Comparison of ENCODE assay signal across 7 mouse cellular contexts in the genomic region with DNA sequence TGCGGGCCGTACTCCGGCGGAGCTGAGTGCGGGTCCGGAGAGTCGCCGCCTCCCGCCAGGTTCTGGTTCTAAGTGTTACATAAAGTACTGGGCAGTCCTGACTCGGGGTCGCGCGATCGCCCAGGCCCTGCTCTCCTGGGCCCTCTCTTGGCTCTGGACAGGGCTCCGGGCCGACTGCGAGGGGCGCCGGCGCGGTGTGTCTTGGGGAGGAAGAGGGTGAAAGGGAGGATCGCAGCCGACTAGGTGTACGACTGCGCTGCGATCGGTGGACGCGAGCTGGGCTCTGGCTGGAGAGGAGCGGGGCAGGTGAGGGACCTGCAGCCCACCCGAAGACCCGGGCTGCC. TPM values are rescaled to one million over a fixed set of nuclear protein-coding genes. Genes with fewer than 3 reads are reported as not detected.
DNase-seq lines count a peak whose midpoint lies in the region; ATAC-seq and TF ChIP-seq lines count a peak whose summit lies in the region.

No protein-coding gene starts in this region.

- H3K4me3 ChIP-seq in liver, adult 2 months (ENCODE audit: insufficient read depth, low read depth, low read length), result peak overlapping the region; percentile 89
- H3K4me3 ChIP-seq in embryonic facial prominence, embryonic 10.5 days, result peak overlapping the region; percentile 94
- peak overlapping the region; percentile 92 for H3K4me3 ChIP-seq in heart, postnatal 0 days (ENCODE audit: low read depth, low read length)
- H3K4me3 ChIP-seq in liver, embryonic 16.5 days (ENCODE audit: low read depth, low read length), result peak overlapping the region; percentile 94

- under 1% methylated on average over 32 of the region's 32 CpGs for WGBS in liver, adult 2 months
- under 1% methylated on average over 32 of the region's 32 CpGs for WGBS in embryonic facial prominence, embryonic 10.5 days
- WGBS in heart, postnatal 0 days, result under 1% methylated on average over 31 of the region's 32 CpGs
- WGBS in liver, embryonic 16.5 days (ENCODE audit: insufficient replicate concordance), result under 1% methylated on average over 32 of the region's 32 CpGs

- peaks cover 21% of the 10 kb centered on the region; the same call in 1 of the 2 replicates for H3K79me2 ChIP-seq in liver, adult 2 months (ENCODE audit: control insufficient read depth, insufficient read depth, low read length)

- DNase-seq in liver, adult 2 months (ENCODE audit: extremely low read depth, low read depth, low spot score), result no peak
- no peak for DNase-seq in liver
- no peak for DNase-seq in embryonic facial prominence, embryonic 10.5 days (ENCODE audit: low spot score)
- DNase-seq in heart, postnatal 0 days (ENCODE audit: low spot score), result no peak
- peak; percentile 76 for DNase-seq in testis, postnatal 10 days (ENCODE audit: low spot score)
- no peak for DNase-seq in frontal cortex, adult 2 months (ENCODE audit: extremely low spot score in 1 of 2, low spot score in 1 of 2)

- H3K27me3 ChIP-seq in liver, adult 2 months (ENCODE audit: control insufficient read depth, insufficient read depth, low read length), result no peaks in the 10 kb centered on the region
- H3K27me3 ChIP-seq in embryonic facial prominence, embryonic 10.5 days (replicated peaks; ENCODE audit: low read depth, poor library complexity, severe bottlenecking), result no peaks in the 10 kb centered on the region
- no peaks in the 10 kb centered on the region for H3K27me3 ChIP-seq in heart, postnatal 0 days (ENCODE audit: control insufficient read depth, insufficient read depth, low read length)
- no peaks in the 10 kb centered on the region for H3K27me3 ChIP-seq in liver, embryonic 16.5 days (ENCODE audit: control insufficient read depth, insufficient read depth, low read depth, low read length)

- ATAC-seq in heart, postnatal 0 days (ENCODE audit: insufficient read depth, low read depth), result no peak
- no peak for ATAC-seq in liver, embryonic 16.5 days (ENCODE audit: low read depth)

- H3K9me3 ChIP-seq in embryonic facial prominence, embryonic 10.5 days, result no peaks in the 10 kb centered on the region
- H3K9me3 ChIP-seq in heart, postnatal 0 days (replicated peaks; ENCODE audit: control insufficient read depth, low read length), result no peaks in the 10 kb centered on the region
- no peaks in the 10 kb centered on the region for H3K9me3 ChIP-seq in liver, embryonic 16.5 days (replicated peaks; ENCODE audit: control insufficient read depth, low read length)

- peaks cover 4% of the 10 kb centered on the region; the same call in 1 of the 2 replicates for H3K36me3 ChIP-seq in liver, adult 2 months (ENCODE audit: control insufficient read depth, insufficient read depth, low read length)
- H3K36me3 ChIP-seq in embryonic facial prominence, embryonic 10.5 days (replicated peaks), result peaks cover 17% of the 10 kb centered on the region
- peaks cover 12% of the 10 kb centered on the region for H3K36me3 ChIP-seq in heart, postnatal 0 days (replicated peaks; ENCODE audit: control insufficient read depth, insufficient read depth, low read length)
- peaks cover 11% of the 10 kb centered on the region for H3K36me3 ChIP-seq in liver, embryonic 16.5 days (ENCODE audit: control insufficient read depth, insufficient read depth)

- peaks cover 7% of the 10 kb centered on the region; the same call in 1 of the 2 replicates for H3K4me1 ChIP-seq in liver, adult 2 months (ENCODE audit: control insufficient read depth, insufficient read depth, low read length)
- H3K4me1 ChIP-seq in embryonic facial prominence, embryonic 10.5 days, result peaks cover 34% of the 10 kb centered on the region
- peaks cover 17% of the 10 kb centered on the region for H3K4me1 ChIP-seq in heart, postnatal 0 days (ENCODE audit: control insufficient read depth, insufficient read depth)
- peaks cover 24% of the 10 kb centered on the region for H3K4me1 ChIP-seq in liver, embryonic 16.5 days (ENCODE audit: control insufficient read depth, low read depth, low read length)

- no peak for TF ChIP-seq CTCF in liver, adult 2 months (IDR thresholded peaks at IDR 0.05; ENCODE audit: low read depth, low read length)
- TF ChIP-seq CTCF in heart, postnatal 0 days (IDR thresholded peaks at IDR 0.05; ENCODE audit: low read depth), result no peak

- TF ChIP-seq POLR2A in liver, adult 2 months (IDR thresholded peaks at IDR 0.05; ENCODE audit: extremely low read depth, insufficient read depth, low read length), result 0 out of 2 replicates have a peak, but pooled peaks have one; percentile 2

- H3K4me2 ChIP-seq in heart, postnatal 0 days (ENCODE audit: low read depth, low read length), result peak overlapping the region; percentile 94
- peak overlapping the region; percentile 98 for H3K4me2 ChIP-seq in liver, embryonic 16.5 days (ENCODE audit: low read depth, low read length)

- peak overlapping the region; percentile 85 for H3K27ac ChIP-seq in liver, adult 2 months (replicated peaks; ENCODE audit: insufficient read depth, low read depth, low read length)
- H3K27ac ChIP-seq in embryonic facial prominence, embryonic 10.5 days (replicated peaks), result peak overlapping the region; percentile 99
- peak overlapping the region; percentile 99 for H3K27ac ChIP-seq in heart, postnatal 0 days (ENCODE audit: low read depth)
- H3K27ac ChIP-seq in liver, embryonic 16.5 days (ENCODE audit: low read length), result peak overlapping the region; percentile 100

- H3K9ac ChIP-seq in liver, adult 2 months (ENCODE audit: low read depth, low read length), result peak overlapping the region; percentile 94
- peak overlapping the region; percentile 91 for H3K9ac ChIP-seq in heart, postnatal 0 days (replicated peaks; ENCODE audit: low read depth, low read length)
- peak overlapping the region; percentile 98 for H3K9ac ChIP-seq in liver, embryonic 16.5 days (ENCODE audit: low read depth, low read length)

- no peak for TF ChIP-seq EP300 in heart, postnatal 0 days (IDR thresholded peaks at IDR 0.05; ENCODE audit: low read depth)

RNA-seq across cellular contexts. Expression of a gene that starts 2.0 kb away (rescaled TPM):
- total RNA-seq in liver, adult 2 months (2014; rRNA removed), result 5.8 and 9.5 TPM in 2 replicates
- 5.5 and 6.5 TPM in 2 replicates for polyA plus RNA-seq in liver, adult 2 months (2012; rRNA removed)
- 31.1 and 32.6 TPM in 2 replicates for polyA plus RNA-seq in embryonic facial prominence, embryonic 10.5 days (2016; fragmentation: Nextera tagmentation; extraction: Ambion mirVana)
- 17.6 and 18.7 TPM in 2 replicates for total RNA-seq in heart, postnatal 0 days (2014; rRNA removed; ENCODE audit: low replicate concordance)
- polyA plus RNA-seq in heart, postnatal 0 days (2015; fragmentation: Nextera tagmentation; extraction: Ambion mirVana), result 22.3 and 22.5 TPM in 2 replicates
- polyA plus RNA-seq in liver, embryonic 16.5 days (2015; fragmentation: Nextera tagmentation; extraction: Ambion mirVana), result 11.1 and 11.7 TPM in 2 replicates
- 49.8 and 50.4 TPM in 2 replicates for polyA plus RNA-seq in frontal cortex, adult 2 months (2012; rRNA removed)

RNA-seq across cellular contexts. Expression of a gene that starts 6.8 kb away (rescaled TPM):
- total RNA-seq in liver, adult 2 months (2014; rRNA removed), result 22.6 and 23.9 TPM in 2 replicates
- 27.0 and 31.2 TPM in 2 replicates for polyA plus RNA-seq in liver, adult 2 months (2012; rRNA removed)
- polyA plus RNA-seq in embryonic facial prominence, embryonic 10.5 days (2016; fragmentation: Nextera tagmentation; extraction: Ambion mirVana), result 17.9 and 18.6 TPM in 2 replicates
- total RNA-seq in heart, postnatal 0 days (2014; rRNA removed; ENCODE audit: low replicate concordance), result 40.1 and 53.5 TPM in 2 replicates
- 21.2 and 21.5 TPM in 2 replicates for polyA plus RNA-seq in heart, postnatal 0 days (2015; fragmentation: Nextera tagmentation; extraction: Ambion mirVana)
- polyA plus RNA-seq in liver, embryonic 16.5 days (2015; fragmentation: Nextera tagmentation; extraction: Ambion mirVana), result 10.1 and 11.8 TPM in 2 replicates
- polyA plus RNA-seq in frontal cortex, adult 2 months (2012; rRNA removed), result 34.9 and 35.9 TPM in 2 replicates
